Mouse (Mus musculus) left cerebral cortex, postnatal 4 days (tissue): ENCODE data around the gene Plekhh2. TPM values are rescaled to one million over a fixed set of nuclear protein-coding genes. Genes with fewer than 3 reads are reported as not detected.
A peak's percentile ranks its signal among the peaks of the same experiment; 100 is the strongest.
"Not testable (repeated sequence)": the region's sequence is repeated elsewhere in the genome, so short reads cannot be mapped to it uniquely, and the experiment has no call there.

ENCODE experiments used
- DNase-seq: peaks from one replicate; pipeline ENCODE4 v3.0.0-alpha.2; 2022
- intact Hi-C: fragments of 180-260 bp; cut with DNase I; formaldehyde crosslinking; loops from one replicate; pipeline ENCODE4 v1.15.1; 2025
- total RNA-seq, 2 experiments: library from RNA; stranded (reverse); gene quantifications; 2 replicates each; pipeline ENCODE4 v1.2.3; 2021

The Plekhh2 gene
- total RNA-seq, 2 experiments from 2014 or later, result 3.9 to 4.7 TPM

GRCm38 (mm10) chr17:84510961-84511639, 595 bp upstream of the Plekhh2 start:
- DNase-seq, result no peak
- intact Hi-C loops, result no loop called here

- intact Hi-C loops, result no loop called here
- DNase-seq, result no peak
Observed at GRCm38 (mm10) chr17:84512516-84513085, 906 bp downstream of the Plekhh2 start.

- intact Hi-C loops, result no loop called here
Observed at GRCm38 (mm10) chr17:84515901-84516300, 4.2 kb downstream of the Plekhh2 start.

GRCm38 (mm10) chr17:84519346-84519745, 7.7 kb downstream of the Plekhh2 start:
- intact Hi-C loops, result no loop called here
- no peak for DNase-seq

More at GRCm38 (mm10) chr17:84515901-84516300, 4.2 kb downstream of the Plekhh2 start:
- no peak for DNase-seq

GRCm38 (mm10) chr17:84520057-84520456, 8.4 kb downstream of the Plekhh2 start:
- DNase-seq, result no peak
- intact Hi-C loops, result no loop called here

GRCm38 (mm10) chr17:84529356-84529755, 17.7 kb downstream of the Plekhh2 start:
- no peak for DNase-seq
- intact Hi-C loops, result no loop called here

- no peak for DNase-seq
- intact Hi-C loops, result no loop called here
Observed at GRCm38 (mm10) chr17:84530202-84530796, 18.6 kb downstream of the Plekhh2 start.

GRCm38 (mm10) chr17:84532909-84533499, 21.3 kb downstream of the Plekhh2 start:
- DNase-seq, result no peak
- intact Hi-C loops, result no loop called here

- intact Hi-C loops, result no loop called here
- peak; percentile 33 for DNase-seq
Observed at GRCm38 (mm10) chr17:84533841-84534240, 22.1 kb downstream of the Plekhh2 start.

GRCm38 (mm10) chr17:84534632-84535031, 22.9 kb downstream of the Plekhh2 start:
- no peak for DNase-seq
- intact Hi-C loops, result no loop called here

- intact Hi-C loops, result no loop called here
- peak; percentile 31 for DNase-seq
Observed at GRCm38 (mm10) chr17:84535226-84535625, 23.5 kb downstream of the Plekhh2 start.

GRCm38 (mm10) chr17:84537301-84537700, 25.6 kb downstream of the Plekhh2 start:
- no peak for DNase-seq
- intact Hi-C loops, result no loop called here

- DNase-seq, result peak; percentile 20
- intact Hi-C loops, result no loop called here
Observed at GRCm38 (mm10) chr17:84537966-84538365, 26.3 kb downstream of the Plekhh2 start.

- no peak for DNase-seq
Observed at GRCm38 (mm10) chr17:84540603-84541002, 28.9 kb downstream of the Plekhh2 start.

GRCm38 (mm10) chr17:84550902-84551877, 39.5 kb downstream of the Plekhh2 start:
- intact Hi-C loops, result no loop called here
- peak; percentile 23 for DNase-seq

More at GRCm38 (mm10) chr17:84540603-84541002, 28.9 kb downstream of the Plekhh2 start:
- intact Hi-C loops, result no loop called here

GRCm38 (mm10) chr17:84552230-84552629, 40.5 kb downstream of the Plekhh2 start:
- no peak for DNase-seq
- intact Hi-C loops, result no loop called here

- intact Hi-C loops, DNase-seq: not testable (repeated sequence)
Observed at GRCm38 (mm10) chr17:84564264-84564663, 52.6 kb downstream of the Plekhh2 start.

GRCm38 (mm10) chr17:84565762-84566161, 54.1 kb downstream of the Plekhh2 start:
- intact Hi-C loops, result no loop called here
- DNase-seq, result no peak

GRCm38 (mm10) chr17:84566773-84567555, 55.3 kb downstream of the Plekhh2 start:
- no peak for DNase-seq
- intact Hi-C loops, result no loop called here

GRCm38 (mm10) chr17:84568807-84569206, 57.1 kb downstream of the Plekhh2 start:
- no peak for DNase-seq
- intact Hi-C loops, result no loop called here
